Mouse (Mus musculus) left cerebral cortex, postnatal 10 days (tissue): ENCODE results near the gene Tbx19. TPM values are rescaled to one million over a fixed set of nuclear protein-coding genes. Genes with fewer than 3 reads are reported as not detected.
A peak's percentile ranks its signal among the peaks of the same experiment; 100 is the strongest.

Experiments used
- DNase-seq, 2 experiments: peaks; one replicate each; pipeline ENCODE4 v3.0.0; 2021 to 2022; ENCODE audit warnings: low spot score in 2 of 2, mixed read lengths in 1 of 2; ENCODE audit errors: extremely low spot score in 1 of 2
- intact Hi-C: fragments of 180-260 bp; cut with DNase I; formaldehyde crosslinking; loops from one replicate; pipeline ENCODE4 v1.15.1; 2025
- total RNA-seq, 2 experiments: library from RNA; stranded (reverse); gene quantifications; 2 replicates each; pipeline ENCODE4 v1.2.3; 2021

Tbx19 gene
- total RNA-seq, 2 experiments from 2014 or later: not detected

GRCm38 (mm10) chr1:165187357-165187756 is 26.8 kb upstream of the Tbx19 start:
- intact Hi-C loops: no loop called here
- no peak for DNase-seq

- no peak for DNase-seq
- intact Hi-C loops: no loop called here
Measured at GRCm38 (mm10) chr1:165186491-165186890, 25.9 kb upstream of the Tbx19 start.

- no peak for DNase-seq
- intact Hi-C loops: no loop called here
Measured at GRCm38 (mm10) chr1:165185116-165185515, 24.5 kb upstream of the Tbx19 start.

GRCm38 (mm10) chr1:165184178-165184577 is 23.6 kb upstream of the Tbx19 start:
- DNase-seq: no peak
- intact Hi-C loops: no loop called here

- DNase-seq: no peak
- intact Hi-C loops: no loop called here
Measured at GRCm38 (mm10) chr1:165183400-165183799, 22.8 kb upstream of the Tbx19 start.

GRCm38 (mm10) chr1:165179321-165179720 is 18.7 kb upstream of the Tbx19 start:
- intact Hi-C loops: no loop called here
- no peak for DNase-seq

GRCm38 (mm10) chr1:165178075-165178474 is 17.5 kb upstream of the Tbx19 start:
- intact Hi-C loops: no loop called here
- no peak for DNase-seq

- intact Hi-C loops: no loop called here
- no peak for DNase-seq
Measured at GRCm38 (mm10) chr1:165174059-165174616, 13.6 kb upstream of the Tbx19 start.

- intact Hi-C loops: no loop called here
Measured at GRCm38 (mm10) chr1:165171277-165171676, 10.7 kb upstream of the Tbx19 start.

GRCm38 (mm10) chr1:165170157-165170556 is 9.6 kb upstream of the Tbx19 start:
- intact Hi-C loops: no loop called here
- no peak for DNase-seq

More at GRCm38 (mm10) chr1:165171277-165171676, 10.7 kb upstream of the Tbx19 start:
- DNase-seq: no peak

GRCm38 (mm10) chr1:165169462-165169861 is 8.9 kb upstream of the Tbx19 start:
- no peak for DNase-seq
- intact Hi-C loops: no loop called here

- no peak for DNase-seq
- intact Hi-C loops: no loop called here
Measured at GRCm38 (mm10) chr1:165164920-165165319, 4.3 kb upstream of the Tbx19 start.

GRCm38 (mm10) chr1:165158841-165159240 is 1.7 kb downstream of the Tbx19 start:
- no peak for DNase-seq
- intact Hi-C loops: no loop called here

- intact Hi-C loops: no loop called here
- DNase-seq: no peak
Measured at GRCm38 (mm10) chr1:165154162-165154561, 6.4 kb downstream of the Tbx19 start.

- intact Hi-C loops: no loop called here
- DNase-seq: no peak
Measured at GRCm38 (mm10) chr1:165151216-165151615, 9.4 kb downstream of the Tbx19 start.

- DNase-seq: no peak
- intact Hi-C loops: no loop called here
Measured at GRCm38 (mm10) chr1:165142343-165142916, 18.1 kb downstream of the Tbx19 start.

- intact Hi-C loops: no loop called here
- no peak for DNase-seq
Measured at GRCm38 (mm10) chr1:165140227-165140626, 20.3 kb downstream of the Tbx19 start.

GRCm38 (mm10) chr1:165133858-165134257 is 26.7 kb downstream of the Tbx19 start:
- intact Hi-C loops: no loop called here
- no peak for DNase-seq

GRCm38 (mm10) chr1:165133279-165133678 is 27.3 kb downstream of the Tbx19 start:
- intact Hi-C loops: no loop called here
- no peak for DNase-seq

GRCm38 (mm10) chr1:165132187-165132877 is 28.2 kb downstream of the Tbx19 start:
- intact Hi-C loops: no loop called here
- DNase-seq: peak; percentile 72 to 77
